Mouse (Mus musculus): ENCODE measurements at regions not wholly inside any gene's neighbourhood (a gene's known extent, or its start where the extent isn't known, plus 50 kb on each side); places are given as distances from the start of the nearest gene placed in this dataset.

GRCm38 (mm10) chr7:37337616-37338015 is 435.8 kb downstream of the Zfp536 start:
- no peak for DNase-seq (ENCODE audit: low read depth)

- DNase-seq (ENCODE audit: low read depth), result no peak
Observed at GRCm38 (mm10) chr7:37338067-37338501, 435.4 kb downstream of the Zfp536 start.

GRCm38 (mm10) chr7:37342613-37343012 is 430.8 kb downstream of the Zfp536 start:
- no peak for DNase-seq (ENCODE audit: low read depth)

- no peak for DNase-seq (ENCODE audit: low read depth)
Observed at GRCm38 (mm10) chr7:37343021-37343593, 430.3 kb downstream of the Zfp536 start.

GRCm38 (mm10) chr7:37343691-37344233 is 429.7 kb downstream of the Zfp536 start:
- DNase-seq (ENCODE audit: low read depth), result no peak

GRCm38 (mm10) chr7:37346041-37346440 is 427.4 kb downstream of the Zfp536 start:
- DNase-seq (ENCODE audit: low read depth), result peak; percentile 62

- peak; percentile 77 for DNase-seq (ENCODE audit: low read depth)
Observed at GRCm38 (mm10) chr7:37357647-37358395, 415.6 kb downstream of the Zfp536 start.

- DNase-seq (ENCODE audit: low read depth), result peak; percentile 29
Observed at GRCm38 (mm10) chr7:37358492-37358891, 414.9 kb downstream of the Zfp536 start.

GRCm38 (mm10) chr7:37359473-37359872 is 414.0 kb downstream of the Zfp536 start:
- DNase-seq (ENCODE audit: low read depth), result no peak

- peak; percentile 20 for DNase-seq (ENCODE audit: low read depth)
Observed at GRCm38 (mm10) chr7:37360171-37360570, 413.3 kb downstream of the Zfp536 start.

GRCm38 (mm10) chr7:37361802-37362441 is 411.5 kb downstream of the Zfp536 start:
- DNase-seq (ENCODE audit: low read depth), result no peak

- DNase-seq (ENCODE audit: low read depth), result no peak
Observed at GRCm38 (mm10) chr7:37362879-37363278, 410.6 kb downstream of the Zfp536 start.

GRCm38 (mm10) chr7:37363629-37364175 is 409.7 kb downstream of the Zfp536 start:
- no peak for DNase-seq (ENCODE audit: low read depth)

- no peak for DNase-seq (ENCODE audit: low read depth)
Observed at GRCm38 (mm10) chr7:37364221-37364620, 409.2 kb downstream of the Zfp536 start.

- DNase-seq (ENCODE audit: low read depth), result no peak
Observed at GRCm38 (mm10) chr7:37366006-37366405, 407.4 kb downstream of the Zfp536 start.

- DNase-seq (ENCODE audit: low read depth), result peak; percentile 21
Observed at GRCm38 (mm10) chr7:37369698-37370097, 403.7 kb downstream of the Zfp536 start.

GRCm38 (mm10) chr7:37373864-37374263 is 399.6 kb downstream of the Zfp536 start:
- peak; percentile 72 for DNase-seq (ENCODE audit: low read depth)

GRCm38 (mm10) chr7:37375044-37375443 is 398.4 kb downstream of the Zfp536 start:
- DNase-seq (ENCODE audit: low read depth), result no peak

- no peak for DNase-seq (ENCODE audit: low read depth)
Observed at GRCm38 (mm10) chr7:37375591-37375990, 397.9 kb downstream of the Zfp536 start.

- no peak for DNase-seq (ENCODE audit: low read depth)
Observed at GRCm38 (mm10) chr7:37376207-37376606, 397.2 kb downstream of the Zfp536 start.

GRCm38 (mm10) chr7:37377889-37378521 is 395.4 kb downstream of the Zfp536 start:
- DNase-seq (ENCODE audit: low read depth), result no peak

- no peak for DNase-seq (ENCODE audit: low read depth)
Observed at GRCm38 (mm10) chr7:37387871-37388270, 385.6 kb downstream of the Zfp536 start.
